Mouse (Mus musculus): ENCODE results near the gene Ddx21. TPM values are rescaled to one million over a fixed set of nuclear protein-coding genes. Genes with fewer than 3 reads are reported as not detected.

Ddx21 gene
- polyA plus RNA-seq, 1 experiment from 2014 or later = 37.5 TPM

GRCm38 (mm10) chr10:62541499-62541898 is 60.6 kb downstream of the Ddx21 start:
- Histone ChIP-seq H3K9me3 (ENCODE audit: control insufficient read depth, low read length) (no peaks in the 10 kb centered on the region), H3K4me1 (ENCODE audit: control insufficient read depth, insufficient read depth, low read length) (no peaks in the 10 kb centered on the region), H3K4me2 (no peak overlapping the region), H3K27ac (ENCODE audit: low read depth, low read length) (no peak overlapping the region), H3K27me3 (ENCODE audit: control insufficient read depth, insufficient read depth, low read length) (no peaks in the 10 kb centered on the region), H3K36me3 (ENCODE audit: control insufficient read depth, insufficient read depth, low read length) (no peaks in the 10 kb centered on the region), H3K4me3 (ENCODE audit: low read depth, low read length) (no peak overlapping the region), H3K9ac (ENCODE audit: low read length) (no peak overlapping the region)
- 86% methylated on average over 12 of the region's 12 CpGs for whole genome bisulfite sequencing
- DNase-seq (ENCODE audit: low spot score, missing footprints) = no peak
- no peak for ATAC-seq (ENCODE audit: low FRiP score)

GRCm38 (mm10) chr10:62540800-62541199 is 61.3 kb downstream of the Ddx21 start:
- Histone ChIP-seq H3K27ac (ENCODE audit: low read depth, low read length) (no peak overlapping the region), H3K4me1 (ENCODE audit: control insufficient read depth, insufficient read depth, low read length) (no peaks in the 10 kb centered on the region), H3K9me3 (ENCODE audit: control insufficient read depth, low read length) (no peaks in the 10 kb centered on the region), H3K27me3 (ENCODE audit: control insufficient read depth, insufficient read depth, low read length) (no peaks in the 10 kb centered on the region), H3K9ac (ENCODE audit: low read length) (no peak overlapping the region), H3K4me3 (ENCODE audit: low read depth, low read length) (no peak overlapping the region), H3K4me2 (no peak overlapping the region), H3K36me3 (ENCODE audit: control insufficient read depth, insufficient read depth, low read length) (no peaks in the 10 kb centered on the region)
- ATAC-seq (ENCODE audit: low FRiP score) (no peak), DNase-seq (ENCODE audit: low spot score, missing footprints) (no peak)
- WGBS = 66% methylated on average over 3 of the region's 3 CpGs

GRCm38 (mm10) chr10:62534509-62534908 is 67.6 kb downstream of the Ddx21 start:
- Histone ChIP-seq H3K9ac (ENCODE audit: low read length) (no peak overlapping the region), H3K36me3 (ENCODE audit: control insufficient read depth, insufficient read depth, low read length) (no peaks in the 10 kb centered on the region), H3K4me1 (ENCODE audit: control insufficient read depth, insufficient read depth, low read length) (no peaks in the 10 kb centered on the region), H3K27me3 (ENCODE audit: control insufficient read depth, insufficient read depth, low read length) (no peaks in the 10 kb centered on the region), H3K4me3 (ENCODE audit: low read depth, low read length) (no peak overlapping the region), H3K9me3 (ENCODE audit: control insufficient read depth, low read length) (no peaks in the 10 kb centered on the region), H3K4me2 (no peak overlapping the region), H3K27ac (ENCODE audit: low read depth, low read length) (no peak overlapping the region)
- ATAC-seq (ENCODE audit: low FRiP score) = no peak
- DNase-seq (ENCODE audit: low spot score, missing footprints) = no peak
- WGBS = 83% methylated on average over 7 of the region's 7 CpGs

GRCm38 (mm10) chr10:62532832-62533231 is 69.2 kb downstream of the Ddx21 start:
- Histone ChIP-seq H3K4me2 (no peak overlapping the region), H3K36me3 (ENCODE audit: control insufficient read depth, insufficient read depth, low read length) (no peaks in the 10 kb centered on the region), H3K4me1 (ENCODE audit: control insufficient read depth, insufficient read depth, low read length) (no peaks in the 10 kb centered on the region), H3K9ac (ENCODE audit: low read length) (no peak overlapping the region), H3K9me3 (ENCODE audit: control insufficient read depth, low read length) (no peaks in the 10 kb centered on the region), H3K27me3 (ENCODE audit: control insufficient read depth, insufficient read depth, low read length) (no peaks in the 10 kb centered on the region), H3K27ac (ENCODE audit: low read depth, low read length) (no peak overlapping the region), H3K4me3 (ENCODE audit: low read depth, low read length) (no peak overlapping the region)
- ATAC-seq (ENCODE audit: low FRiP score) (no peak), DNase-seq (ENCODE audit: low spot score, missing footprints) (no peak)
- whole genome bisulfite sequencing = 58% methylated on average over 2 of the region's 2 CpGs

Other genes with a start within 250 kb of the Ddx21 start
- 19.3 and 23.4 TPM in 2 replicates for gene Hk1, start 222.4 kb downstream of the Ddx21 start, polyA plus RNA-seq (2014; fragmentation: Nextera tagmentation; extraction: Ambion mirVana)
- gene Hkdc1, start 179.8 kb downstream of the Ddx21 start, polyA plus RNA-seq (2014; fragmentation: Nextera tagmentation; extraction: Ambion mirVana) = 0.07 and 0.11 TPM in 2 replicates
- 1.2 and 1.7 TPM in 2 replicates for gene 4930507D05Rik, start 152.8 kb downstream of the Ddx21 start, polyA plus RNA-seq (2014; fragmentation: Nextera tagmentation; extraction: Ambion mirVana)
- gene Supv3l1, start 152.5 kb downstream of the Ddx21 start, polyA plus RNA-seq (2014; fragmentation: Nextera tagmentation; extraction: Ambion mirVana) = 29.1 and 31.6 TPM in 2 replicates
- 107 and 117 TPM in 2 replicates for gene Vps26a, start 115.5 kb downstream of the Ddx21 start, polyA plus RNA-seq (2014; fragmentation: Nextera tagmentation; extraction: Ambion mirVana)
- gene Srgn, start 74.8 kb downstream of the Ddx21 start, polyA plus RNA-seq (2014; fragmentation: Nextera tagmentation; extraction: Ambion mirVana) = 6.6 and 6.8 TPM in 2 replicates
- 56.2 and 61.1 TPM in 2 replicates for gene Kif1bp, start 23.8 kb downstream of the Ddx21 start, polyA plus RNA-seq (2014; fragmentation: Nextera tagmentation; extraction: Ambion mirVana)
- 127 and 143 TPM in 2 replicates for gene Ddx50, start 48.9 kb upstream of the Ddx21 start, polyA plus RNA-seq (2014; fragmentation: Nextera tagmentation; extraction: Ambion mirVana)
- 2.4 and 2.5 TPM in 2 replicates for gene Stox1, start 123.8 kb upstream of the Ddx21 start, polyA plus RNA-seq (2014; fragmentation: Nextera tagmentation; extraction: Ambion mirVana)
- 159 and 168 TPM in 2 replicates for gene Ccar1, start 190.0 kb upstream of the Ddx21 start, polyA plus RNA-seq (2014; fragmentation: Nextera tagmentation; extraction: Ambion mirVana)